Mouse (Mus musculus) kidney, embryonic 16.5 days (tissue): ENCODE results near the gene Ptpre. TPM values are rescaled to one million over a fixed set of nuclear protein-coding genes. Genes with fewer than 3 reads are reported as not detected.

Experiments
- ATAC-seq: fragments of 200-750 bp; cut with Nextera tagmentation; 2 replicates; pipeline ENCODE4 v1.8.0; 2017; ENCODE audit warnings: moderate TSS enrichment; ENCODE audit not compliant: low FRiP score, low TSS enrichment
- H3K27ac ChIP-seq: fragments of 300-500 bp; sonication (generic); 2 replicates; pipeline ENCODE4 v1.5.1; 2014; ENCODE audit warnings: low read length
- H3K27me3 ChIP-seq: fragments of 300-500 bp; sonication (generic); 2 replicates; pipeline ENCODE4 v1.6.1; 2014; ENCODE audit warnings: low read length, control low read depth, mixed read lengths; ENCODE audit not compliant: insufficient read depth
- H3K36me3 ChIP-seq: fragments of 300-500 bp; sonication (generic); 2 replicates; pipeline ENCODE4 v1.6.1; 2014; ENCODE audit warnings: low read length, control low read depth, mixed read lengths; ENCODE audit not compliant: insufficient read depth
- H3K4me1 ChIP-seq: fragments of 300-500 bp; sonication (generic); 2 replicates; pipeline ENCODE4 v1.6.1; 2014; ENCODE audit warnings: low read length, control low read depth, mixed read lengths; ENCODE audit not compliant: insufficient read depth
- H3K4me2 ChIP-seq: fragments of 300-500 bp; sonication (generic); replicated peaks from 2 replicates; pipeline ENCODE4 v1.6.1; 2014; ENCODE audit warnings: low read depth, low read length
- H3K4me3 ChIP-seq: fragments of 300-500 bp; sonication (generic); 2 replicates; pipeline ENCODE4 v1.5.1; 2014; ENCODE audit warnings: mild to moderate bottlenecking, low read length
- H3K9ac ChIP-seq: fragments of 300-500 bp; sonication (generic); replicated peaks from 2 replicates; pipeline ENCODE4 v1.6.1; 2014; ENCODE audit warnings: low read length
- H3K9me3 ChIP-seq: fragments of 300-500 bp; sonication (generic); 2 replicates; pipeline ENCODE4 v1.6.1; 2016; ENCODE audit warnings: low read length, control low read depth
- WGBS: fragments of 180-500 bp; shearing (Covaris S2); extraction: QIAGEN DNeasy Blood & Tissue Kit; methylation state at CpG from one replicate; pipeline ENCODE4 v1.1.7; 2014; 5-methylcytosine and 5-hydroxymethylcytosine counted together
- polyA plus RNA-seq: library from polyadenylated mRNA; unstranded; fragments of >200 nt; fragmentation: Nextera tagmentation; extraction: Ambion mirVana; gene quantifications from 2 replicates; pipeline ENCODE4 v1.2.1, GENCODE M21; 2015

Ptpre gene
- polyA plus RNA-seq, 1 experiment from 2014 or later, result 1.3 TPM

GRCm38 (mm10) chr7:135544321-135544720 is 7.0 kb downstream of the Ptpre start:
- 0 out of 2 replicates have a peak, but pooled peaks cover 5% of the 10 kb centered on the region for H3K4me1 ChIP-seq
- H3K27me3 ChIP-seq, result no peaks in the 10 kb centered on the region
- no peak overlapping the region for H3K9ac ChIP-seq
- no peaks in the 10 kb centered on the region for H3K36me3 ChIP-seq
- 88% methylated on average over 6 of the region's 6 CpGs for WGBS
- no peak overlapping the region for H3K27ac ChIP-seq
- no peak overlapping the region for H3K4me2 ChIP-seq
- H3K4me3 ChIP-seq, result no peak overlapping the region
- no peak for ATAC-seq
- H3K9me3 ChIP-seq, result no peaks in the 10 kb centered on the region

DNA sequence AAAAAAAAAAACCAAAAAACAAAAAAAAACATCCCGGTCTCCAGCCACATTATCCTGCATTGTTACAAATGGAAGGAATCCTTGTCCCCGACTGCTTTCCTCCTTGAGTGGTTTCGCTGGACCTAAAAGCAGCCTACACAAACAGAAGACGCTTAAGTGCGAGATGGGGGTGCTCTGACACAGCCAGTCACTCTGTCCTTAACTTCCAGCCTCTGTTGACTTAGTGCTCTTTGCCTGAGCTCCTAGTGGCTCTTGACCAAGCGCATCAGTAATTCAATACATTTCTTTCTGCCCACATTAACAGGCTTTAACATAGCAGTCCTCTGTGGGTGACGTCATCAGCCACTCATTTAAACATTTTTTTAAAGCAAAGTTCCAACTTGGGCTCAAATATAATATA is 8.7 kb downstream of the Ptpre start:
- H3K27ac ChIP-seq, result no peak overlapping the region
- no peaks in the 10 kb centered on the region for H3K36me3 ChIP-seq
- H3K4me3 ChIP-seq, result no peak overlapping the region
- H3K27me3 ChIP-seq, result no peaks in the 10 kb centered on the region
- ATAC-seq, result no peak
- no peaks in the 10 kb centered on the region for H3K9me3 ChIP-seq
- WGBS, result 35% methylated on average over 7 of the region's 7 CpGs
- 0 out of 2 replicates have a peak, but pooled peaks cover 5% of the 10 kb centered on the region for H3K4me1 ChIP-seq
- no peak overlapping the region for H3K4me2 ChIP-seq
- H3K9ac ChIP-seq, result no peak overlapping the region

DNA sequence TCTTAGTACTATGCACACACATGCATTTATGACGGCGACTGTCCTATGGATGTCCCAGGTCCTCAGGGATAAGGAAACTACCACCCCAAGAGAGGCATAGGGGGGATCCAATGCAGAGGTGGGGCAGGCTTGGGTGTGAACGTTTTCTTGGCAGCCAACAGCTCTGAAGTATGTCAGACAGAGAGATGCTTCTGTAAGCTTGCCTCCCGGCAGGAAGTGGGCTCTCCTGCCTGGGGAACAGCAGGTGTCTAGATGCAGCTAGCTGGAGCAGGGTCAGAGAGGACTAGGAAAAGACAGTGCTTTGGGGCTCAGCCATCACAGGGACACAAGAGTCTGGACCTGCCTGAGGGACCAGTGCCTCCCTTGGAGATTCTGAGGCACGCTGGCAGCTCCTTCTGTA is 9.2 kb downstream of the Ptpre start:
- WGBS, result 65% methylated on average over 5 of the region's 5 CpGs
- Histone ChIP-seq H3K4me1 (0 out of 2 replicates have a peak, but pooled peaks cover 5% of the 10 kb centered on the region), H3K27ac (no peak overlapping the region), H3K9ac (no peak overlapping the region), H3K4me2 (no peak overlapping the region), H3K4me3 (no peak overlapping the region), H3K9me3 (no peaks in the 10 kb centered on the region), H3K27me3 (no peaks in the 10 kb centered on the region), H3K36me3 (no peaks in the 10 kb centered on the region)
- ATAC-seq, result no peak

DNA sequence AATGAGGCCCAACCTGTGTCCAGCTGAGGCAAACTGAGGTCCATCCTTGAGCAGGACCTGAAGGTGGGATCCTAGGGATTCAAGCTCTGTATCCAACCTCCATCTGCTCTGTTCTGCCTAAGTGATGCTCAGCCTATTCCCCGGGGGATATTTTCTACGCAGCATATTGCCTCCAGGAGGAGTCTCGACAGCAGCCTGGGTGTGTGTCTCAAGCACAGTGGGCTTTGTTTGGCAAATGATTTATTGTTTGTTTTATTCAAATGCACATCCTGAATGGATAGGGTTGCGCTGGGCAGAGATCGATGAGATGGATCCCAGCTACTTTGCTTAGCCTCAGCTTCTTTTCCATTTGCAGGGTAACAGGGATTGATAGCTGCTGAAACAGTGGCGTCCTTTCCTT is 11.2 kb downstream of the Ptpre start:
- Histone ChIP-seq H3K9me3 (no peaks in the 10 kb centered on the region), H3K4me3 (no peak overlapping the region), H3K4me2 (no peak overlapping the region), H3K27me3 (no peaks in the 10 kb centered on the region), H3K9ac (no peak overlapping the region), H3K27ac (no peak overlapping the region), H3K4me1 (0 out of 2 replicates have a peak, but pooled peaks cover 5% of the 10 kb centered on the region), H3K36me3 (no peaks in the 10 kb centered on the region)
- WGBS, result 50% methylated on average over 6 of the region's 6 CpGs
- no peak for ATAC-seq

DNA sequence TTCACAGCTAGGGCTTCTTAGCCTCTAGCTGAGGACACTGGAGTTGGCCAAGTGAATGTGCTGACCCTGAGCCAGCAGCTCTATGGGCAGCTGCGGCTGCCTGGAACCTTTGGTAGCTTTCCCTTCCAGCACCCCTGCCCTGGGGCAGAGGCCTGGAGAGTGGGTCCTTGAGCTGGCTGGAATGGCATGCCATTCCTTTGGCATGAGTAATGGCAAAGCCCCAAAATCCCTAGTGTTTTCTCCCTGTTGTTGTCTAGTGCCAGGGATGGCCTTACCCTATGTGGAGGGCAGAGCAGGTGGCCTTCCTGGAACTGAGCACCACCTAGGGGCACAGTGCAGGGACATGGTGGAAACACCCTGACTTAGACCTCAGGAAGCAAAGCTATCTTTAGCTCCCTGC is 14.3 kb downstream of the Ptpre start:
- Histone ChIP-seq H3K36me3 (no peaks in the 10 kb centered on the region), H3K9ac (no peak overlapping the region), H3K4me1 (no peaks in the 10 kb centered on the region), H3K27ac (no peak overlapping the region), H3K4me2 (no peak overlapping the region), H3K27me3 (no peaks in the 10 kb centered on the region), H3K9me3 (no peaks in the 10 kb centered on the region), H3K4me3 (no peak overlapping the region)
- 64% methylated on average over 1 of the region's 1 CpGs for WGBS
- ATAC-seq, result no peak

- no peak overlapping the region for H3K9ac ChIP-seq
- H3K27ac ChIP-seq, result no peak overlapping the region
- H3K36me3 ChIP-seq, result no peaks in the 10 kb centered on the region
- H3K27me3 ChIP-seq, result no peaks in the 10 kb centered on the region
- no peak overlapping the region for H3K4me3 ChIP-seq
- H3K4me1 ChIP-seq, result no peaks in the 10 kb centered on the region
- no peak for ATAC-seq
- no peaks in the 10 kb centered on the region for H3K9me3 ChIP-seq
- 76% methylated on average over 3 of the region's 3 CpGs for WGBS
- H3K4me2 ChIP-seq, result no peak overlapping the region
Observed at GRCm38 (mm10) chr7:135553550-135553949, 16.3 kb downstream of the Ptpre start.

DNA sequence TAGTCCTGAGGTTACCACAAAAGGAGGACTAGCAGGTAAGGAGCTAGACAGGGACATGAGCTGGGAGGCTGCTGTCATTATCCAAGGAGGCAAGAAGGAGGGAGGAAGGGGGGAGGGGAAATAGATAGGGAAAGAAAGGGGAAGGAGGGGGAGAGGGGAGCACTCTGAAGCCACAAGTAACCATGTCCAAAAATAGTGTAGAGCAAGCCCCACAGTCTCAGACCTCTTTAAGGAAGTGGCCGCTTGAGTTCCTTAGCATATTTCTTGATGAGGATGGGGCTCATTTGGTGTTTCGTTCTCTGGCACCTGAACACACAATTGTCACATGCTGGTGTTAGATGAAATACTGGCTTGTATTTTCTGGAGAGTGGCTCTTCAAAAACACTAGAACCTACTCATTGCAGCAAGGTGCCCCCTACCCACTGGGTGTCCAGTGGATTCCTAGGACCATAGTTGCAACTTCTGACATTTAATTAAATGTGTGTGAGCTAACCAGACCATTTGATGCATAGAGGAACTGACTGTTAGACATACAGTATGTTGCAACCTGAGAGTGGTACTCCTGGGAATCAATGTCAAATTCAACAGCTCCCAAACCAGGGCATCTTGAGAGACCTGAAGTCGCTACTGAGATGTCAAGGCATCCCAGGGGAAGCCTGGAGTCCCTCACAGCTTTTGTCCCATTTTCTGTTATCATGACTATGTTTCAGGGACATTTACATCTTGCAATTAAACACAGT is 19.6 kb downstream of the Ptpre start:
- no peaks in the 10 kb centered on the region for H3K4me1 ChIP-seq
- WGBS, result 84% methylated on average over 3 of the region's 3 CpGs
- no peaks in the 10 kb centered on the region for H3K27me3 ChIP-seq
- H3K4me3 ChIP-seq, result no peak overlapping the region
- H3K9ac ChIP-seq, result no peak overlapping the region
- H3K27ac ChIP-seq, result no peak overlapping the region
- H3K36me3 ChIP-seq, result no peaks in the 10 kb centered on the region
- ATAC-seq, result no peak
- H3K4me2 ChIP-seq, result no peak overlapping the region
- H3K9me3 ChIP-seq, result no peaks in the 10 kb centered on the region

GRCm38 (mm10) chr7:135560280-135560679 is 23.0 kb downstream of the Ptpre start:
- no peak for ATAC-seq
- H3K4me1 ChIP-seq, result no peaks in the 10 kb centered on the region
- no peaks in the 10 kb centered on the region for H3K27me3 ChIP-seq
- H3K4me3 ChIP-seq, result no peak overlapping the region
- no peaks in the 10 kb centered on the region for H3K36me3 ChIP-seq
- H3K27ac ChIP-seq, result no peak overlapping the region
- H3K9me3 ChIP-seq, result no peaks in the 10 kb centered on the region
- H3K4me2 ChIP-seq, result no peak overlapping the region
- H3K9ac ChIP-seq, result no peak overlapping the region
- 74% methylated on average over 1 of the region's 1 CpGs for WGBS

DNA sequence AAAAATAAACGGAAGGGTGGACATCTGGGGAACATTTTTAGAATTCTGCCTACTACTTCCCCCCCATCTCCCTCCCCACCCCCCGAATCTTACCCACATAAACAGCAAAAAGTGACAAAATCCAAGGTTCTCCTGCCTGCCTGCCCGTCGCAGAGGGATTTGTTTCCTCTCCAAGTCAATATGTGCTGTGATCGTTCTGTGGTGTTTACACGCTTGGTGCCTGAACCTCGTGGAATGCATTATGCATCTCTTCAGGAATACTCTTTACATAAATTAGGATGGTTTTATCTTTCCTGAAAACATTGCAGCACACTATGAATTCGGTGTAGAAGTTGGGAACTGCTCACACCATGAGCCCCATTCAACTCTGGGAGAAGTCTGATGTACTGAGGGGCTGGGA is 26.7 kb downstream of the Ptpre start:
- Histone ChIP-seq H3K4me3 (no peak overlapping the region), H3K4me2 (no peak overlapping the region), H3K9ac (no peak overlapping the region), H3K27me3 (no peaks in the 10 kb centered on the region), H3K4me1 (no peaks in the 10 kb centered on the region), H3K9me3 (no peaks in the 10 kb centered on the region), H3K27ac (no peak overlapping the region), H3K36me3 (no peaks in the 10 kb centered on the region)
- 83% methylated on average over 8 of the region's 8 CpGs for WGBS
- ATAC-seq, result no peak

- Histone ChIP-seq H3K27ac (no peak overlapping the region), H3K9ac (no peak overlapping the region), H3K4me3 (no peak overlapping the region), H3K4me1 (no peaks in the 10 kb centered on the region), H3K4me2 (no peak overlapping the region), H3K9me3 (no peaks in the 10 kb centered on the region), H3K27me3 (no peaks in the 10 kb centered on the region), H3K36me3 (no peaks in the 10 kb centered on the region)
- ATAC-seq, result no peak
- WGBS, result 90% methylated on average over 5 of the region's 5 CpGs
Observed at GRCm38 (mm10) chr7:135566013-135566412, 28.7 kb downstream of the Ptpre start.
